Mouse (Mus musculus) intestine, embryonic 16.5 days (tissue): ENCODE results near the gene Mipol1. TPM values are rescaled to one million over a fixed set of nuclear protein-coding genes. Genes with fewer than 3 reads are reported as not detected.
"Not testable (repeated sequence)": the region's sequence is repeated elsewhere in the genome, so short reads cannot be mapped to it uniquely, and the experiment has no call there.

Experiments
- ATAC-seq: fragments of 200-750 bp; cut with Nextera tagmentation; 2 replicates; pipeline ENCODE4 v1.8.0; 2017; ENCODE audit warnings: moderate TSS enrichment, moderate library complexity
- H3K27ac ChIP-seq: fragments of 300-500 bp; sonication (generic); 2 replicates; pipeline ENCODE4 v1.5.1; 2014; ENCODE audit warnings: mild to moderate bottlenecking, low read length
- H3K27me3 ChIP-seq: fragments of 300-500 bp; sonication (generic); replicated peaks from 2 replicates; pipeline ENCODE4 v1.6.1; 2014; ENCODE audit warnings: low read length, control low read depth, mixed read lengths; ENCODE audit not compliant: control insufficient read depth, insufficient read depth
- H3K36me3 ChIP-seq: fragments of 300-500 bp; sonication (generic); 2 replicates; pipeline ENCODE4 v1.6.1; 2014; ENCODE audit warnings: low read length, control low read depth; ENCODE audit not compliant: control insufficient read depth, insufficient read depth
- H3K4me1 ChIP-seq: fragments of 300-500 bp; sonication (generic); 2 replicates; pipeline ENCODE4 v1.6.1; 2014; ENCODE audit warnings: low read length, control low read depth, mixed read lengths; ENCODE audit not compliant: control insufficient read depth, insufficient read depth
- H3K4me2 ChIP-seq: fragments of 300-500 bp; sonication (generic); 2 replicates; pipeline ENCODE4 v1.6.1; 2014; ENCODE audit warnings: low read depth, low read length, control low read depth
- H3K4me3 ChIP-seq: fragments of 300-500 bp; sonication (generic); 2 replicates; pipeline ENCODE4 v1.5.1; 2014; ENCODE audit warnings: mild to moderate bottlenecking, low read length
- H3K9ac ChIP-seq: fragments of 300-500 bp; sonication (generic); 2 replicates; pipeline ENCODE4 v1.6.1; 2014; ENCODE audit warnings: low read depth, low read length
- H3K9me3 ChIP-seq: fragments of 300-500 bp; sonication (generic); 2 replicates; pipeline ENCODE4 v1.6.1; 2016; ENCODE audit warnings: low read length, control low read depth; ENCODE audit not compliant: control insufficient read depth
- WGBS: fragments of 180-500 bp; shearing (Covaris S2); extraction: QIAGEN DNeasy Blood & Tissue Kit; methylation state at CpG from one replicate; pipeline ENCODE4 v1.1.7; 2014; 5-methylcytosine and 5-hydroxymethylcytosine counted together
- polyA plus RNA-seq: library from polyadenylated mRNA; unstranded; fragments of >200 nt; fragmentation: Nextera tagmentation; extraction: Ambion mirVana; gene quantifications from 2 replicates; pipeline ENCODE4 v1.2.1, GENCODE M21; 2015

The Mipol1 gene
- polyA plus RNA-seq, 1 experiment from 2014 or later, result 9.9 TPM

DNA sequence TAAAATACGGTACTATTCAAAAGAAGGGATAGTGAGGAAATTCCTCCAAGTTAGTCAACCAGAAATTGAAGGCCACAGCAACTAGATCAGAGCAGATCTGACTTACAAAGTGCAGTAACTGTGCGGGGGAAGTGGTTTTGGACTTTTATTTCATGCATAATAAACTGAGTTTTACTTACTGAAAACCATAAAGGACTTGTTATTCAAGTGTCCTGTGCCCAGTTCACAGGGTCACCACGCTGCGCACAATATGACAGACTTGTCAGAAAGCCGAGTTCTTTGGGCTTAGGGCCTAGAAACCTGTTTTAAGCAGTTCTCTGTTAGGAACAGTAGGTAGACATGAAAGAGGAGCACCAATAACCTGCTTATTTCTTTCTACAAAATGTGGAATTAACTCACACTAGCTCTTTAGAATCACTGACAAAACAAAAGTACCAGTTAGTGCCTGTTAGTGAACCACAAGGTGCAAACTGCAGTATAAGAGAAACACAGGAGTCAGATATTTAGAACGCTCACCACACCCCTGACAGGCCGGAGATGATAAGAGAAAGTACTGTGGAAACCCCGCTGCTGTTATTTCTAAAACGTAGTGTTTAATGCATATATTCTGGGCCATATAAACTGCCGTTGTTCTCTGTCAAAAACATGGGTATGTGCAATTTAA, 32.7 kb upstream of the Mipol1 start, which contains the start of gene Slc25a21:
TSS of gene Slc25a21 (minus strand) at position 110 of the 664 bp plus-strand sequence.
- Histone ChIP-seq H3K9ac (peak within 1 kb of the TSS; percentile 66), H3K27ac (no peak within 1 kb of the TSS), H3K27me3 (peaks cover 9% of the 10 kb centered on the region; the same call in 1 of the 2 replicates), H3K4me1 (peaks cover 4% of the 10 kb centered on the region; the same call in 1 of the 2 replicates), H3K4me3 (peak within 1 kb of the TSS; percentile 59), H3K36me3 (no peaks in the 10 kb centered on the region), H3K9me3 (no peaks in the 10 kb centered on the region), H3K4me2 (peak within 1 kb of the TSS; percentile 94)
- 0 out of 2 replicates have a peak, but pooled peaks have one; percentile 46 for ATAC-seq
- WGBS, result 71% methylated on average over 10 of the region's 10 CpGs

DNA sequence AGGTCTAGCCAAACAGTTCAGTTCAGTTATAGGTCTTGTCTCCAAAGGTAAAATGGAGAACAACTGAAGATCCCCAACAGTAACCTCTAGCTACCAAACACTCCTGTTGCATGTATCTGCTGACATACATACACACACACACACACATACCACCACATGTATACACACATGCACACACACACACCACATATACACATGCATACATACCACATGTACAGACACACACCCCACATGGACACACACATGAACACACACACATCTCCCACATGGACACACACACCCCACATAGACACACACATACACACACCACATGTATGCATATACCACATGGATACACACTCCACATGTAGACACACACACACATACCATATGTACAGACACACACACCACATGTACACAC, 32.0 kb upstream of the Mipol1 start:
- H3K9ac ChIP-seq, result no peak overlapping the region
- no peaks in the 10 kb centered on the region for H3K9me3 ChIP-seq
- no peak overlapping the region for H3K4me2 ChIP-seq
- H3K36me3 ChIP-seq, result no peaks in the 10 kb centered on the region
- no peak overlapping the region for H3K4me3 ChIP-seq
- no peak overlapping the region for H3K27ac ChIP-seq
- ATAC-seq, result no peak
- H3K27me3 ChIP-seq, result peaks cover 9% of the 10 kb centered on the region; the same call in 1 of the 2 replicates
- peaks cover 4% of the 10 kb centered on the region; the same call in 1 of the 2 replicates for H3K4me1 ChIP-seq

DNA sequence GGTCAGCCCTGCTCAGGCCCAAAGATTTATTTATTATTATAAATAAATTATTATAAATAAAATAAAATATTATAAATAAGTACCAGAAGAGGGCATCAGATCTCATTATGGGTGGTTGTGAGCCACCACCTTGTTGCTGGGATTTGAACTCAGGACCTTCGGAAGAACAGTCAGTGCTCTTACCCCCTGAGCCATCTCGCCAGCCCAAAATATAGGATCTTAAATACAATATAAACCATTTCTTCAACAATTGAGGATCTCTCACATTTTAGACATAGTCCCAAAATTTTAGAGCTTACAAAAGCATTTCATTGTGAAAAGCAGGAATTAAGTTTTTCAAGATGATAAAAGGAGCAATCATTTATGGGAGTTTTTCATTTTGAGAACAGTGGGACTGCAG, 30.8 kb upstream of the Mipol1 start:
- Histone ChIP-seq H3K36me3 (no peaks in the 10 kb centered on the region), H3K4me3 (no peak overlapping the region), H3K9me3 (no peaks in the 10 kb centered on the region), H3K27me3 (peaks cover 9% of the 10 kb centered on the region; the same call in 1 of the 2 replicates), H3K27ac (no peak overlapping the region), H3K9ac (no peak overlapping the region), H3K4me1 (peaks cover 4% of the 10 kb centered on the region; the same call in 1 of the 2 replicates), H3K4me2 (no peak overlapping the region)
- no peak for ATAC-seq
- WGBS, result 97% methylated on average over 2 of the region's 2 CpGs

DNA sequence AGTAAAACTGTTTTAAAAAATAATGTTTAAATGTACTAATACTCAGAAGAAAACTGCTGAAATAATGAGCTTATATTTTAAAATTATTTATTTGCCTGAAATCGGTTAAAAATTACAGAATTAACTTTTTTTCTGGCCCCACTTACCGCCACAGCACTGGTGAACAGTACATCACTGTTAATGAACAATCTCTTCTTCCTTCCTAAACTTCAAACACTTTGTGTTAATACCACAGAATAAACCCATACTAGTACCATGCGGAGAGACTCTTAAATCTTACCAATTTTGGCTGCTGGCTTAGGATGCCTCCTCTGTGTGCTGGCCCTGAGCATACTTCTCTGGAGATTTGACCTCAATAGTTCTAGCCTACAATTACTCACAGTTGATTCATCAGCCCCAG, 28.3 kb upstream of the Mipol1 start:
- Histone ChIP-seq H3K27me3 (peaks cover 5% of the 10 kb centered on the region; the same call in 1 of the 2 replicates), H3K4me3 (no peak overlapping the region), H3K36me3 (no peaks in the 10 kb centered on the region), H3K4me2 (no peak overlapping the region), H3K9ac (no peak overlapping the region), H3K4me1 (peaks cover 3% of the 10 kb centered on the region; the same call in 1 of the 2 replicates), H3K9me3 (no peaks in the 10 kb centered on the region), H3K27ac (no peak overlapping the region)
- WGBS, result 92% methylated on average over 3 of the region's 3 CpGs
- no peak for ATAC-seq

DNA sequence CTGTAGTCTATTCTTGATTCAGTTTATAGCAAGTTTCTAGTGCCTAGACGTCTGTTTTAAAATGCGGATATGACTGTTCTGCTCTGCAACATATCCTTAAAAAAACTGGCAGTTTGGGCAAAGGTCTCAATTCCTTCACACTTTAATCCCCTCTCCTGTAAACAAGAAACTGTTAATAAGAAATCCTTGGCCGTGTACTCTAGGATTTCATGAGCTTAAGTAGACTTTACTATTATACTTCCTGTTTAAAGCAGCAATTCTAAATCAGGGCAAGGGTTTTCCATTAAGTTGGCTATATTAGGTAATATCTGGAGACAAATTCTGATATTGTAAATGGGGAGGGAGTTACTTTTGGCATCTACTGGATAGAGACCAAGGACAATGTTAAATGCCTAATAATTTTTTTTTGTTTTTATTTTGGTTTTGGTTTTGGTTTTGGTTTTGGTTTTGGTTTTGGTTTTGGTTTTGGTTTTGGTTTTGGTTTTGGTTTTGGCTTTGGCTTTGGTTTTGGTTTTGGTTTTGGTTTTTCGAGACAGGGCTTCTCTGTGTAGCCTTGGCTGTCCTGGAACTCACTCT, 25.9 kb upstream of the Mipol1 start:
- no peak for ATAC-seq
- Histone ChIP-seq H3K4me2 (no peak overlapping the region), H3K9me3 (no peaks in the 10 kb centered on the region), H3K27me3 (0 out of 2 replicates have a peak, but pooled peaks cover 2% of the 10 kb centered on the region), H3K9ac (no peak overlapping the region), H3K27ac (no peak overlapping the region), H3K4me3 (no peak overlapping the region), H3K4me1 (no peaks in the 10 kb centered on the region), H3K36me3 (no peaks in the 10 kb centered on the region)
- WGBS, result 73% methylated on average over 4 of the region's 4 CpGs

DNA sequence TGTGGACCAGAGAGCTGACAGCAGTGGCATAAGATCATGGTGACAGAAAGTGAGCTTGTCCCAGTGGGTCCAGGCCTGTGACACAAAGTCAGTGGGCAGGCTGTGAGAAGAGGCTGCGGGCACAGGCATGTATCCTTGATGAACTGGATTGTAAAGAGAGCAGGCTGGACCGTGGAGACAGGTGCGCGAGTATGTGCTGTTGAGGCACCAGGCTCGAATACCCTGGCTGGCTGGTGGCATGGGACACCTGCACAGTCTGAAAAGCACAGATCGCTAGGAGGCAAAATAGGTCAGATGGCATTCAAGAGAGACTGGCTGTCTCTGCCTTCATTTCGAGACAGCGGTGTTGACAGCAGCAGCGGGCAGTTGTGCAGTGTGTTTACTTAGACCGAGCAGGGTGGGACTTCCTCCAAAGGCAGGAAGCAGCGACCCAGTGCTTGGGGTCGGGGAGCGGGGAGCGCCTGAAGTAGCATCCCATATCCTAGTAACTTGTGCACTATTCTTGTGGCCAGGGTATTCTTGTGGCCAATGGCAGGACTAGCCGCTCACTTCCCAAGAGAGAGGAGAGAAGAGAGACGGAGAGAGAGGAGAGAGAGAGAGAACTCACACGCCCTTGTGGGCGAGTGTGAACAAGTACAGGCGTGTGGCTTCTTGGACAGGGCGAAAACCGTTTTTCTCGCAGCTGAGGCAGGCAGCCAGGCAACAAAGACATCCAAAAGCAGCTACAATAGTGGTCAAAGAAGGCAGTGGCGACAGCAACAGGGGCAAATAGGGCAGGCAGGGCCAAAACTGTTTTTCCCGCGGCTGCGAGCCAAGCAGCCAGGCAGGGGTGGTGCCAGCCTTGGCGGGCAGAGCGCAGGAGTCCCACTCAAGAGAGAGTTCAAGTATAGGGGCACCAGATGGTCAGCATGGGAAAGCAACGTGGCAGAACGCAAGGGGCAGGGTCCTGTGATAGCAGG, 18.6 kb upstream of the Mipol1 start:
- H3K9ac ChIP-seq, result peak overlapping the region; percentile 64
- no peaks in the 10 kb centered on the region for H3K9me3 ChIP-seq
- peak; percentile 78 for ATAC-seq
- H3K36me3 ChIP-seq, result no peaks in the 10 kb centered on the region
- H3K27ac ChIP-seq, result no peak overlapping the region
- no peaks in the 10 kb centered on the region for H3K27me3 ChIP-seq
- WGBS, result 5% methylated on average over 30 of the region's 30 CpGs
- H3K4me2 ChIP-seq, result peak overlapping the region; percentile 93
- peaks cover 3% of the 10 kb centered on the region; the same call in 1 of the 2 replicates for H3K4me1 ChIP-seq
- H3K4me3 ChIP-seq, result peak overlapping the region; percentile 56

DNA sequence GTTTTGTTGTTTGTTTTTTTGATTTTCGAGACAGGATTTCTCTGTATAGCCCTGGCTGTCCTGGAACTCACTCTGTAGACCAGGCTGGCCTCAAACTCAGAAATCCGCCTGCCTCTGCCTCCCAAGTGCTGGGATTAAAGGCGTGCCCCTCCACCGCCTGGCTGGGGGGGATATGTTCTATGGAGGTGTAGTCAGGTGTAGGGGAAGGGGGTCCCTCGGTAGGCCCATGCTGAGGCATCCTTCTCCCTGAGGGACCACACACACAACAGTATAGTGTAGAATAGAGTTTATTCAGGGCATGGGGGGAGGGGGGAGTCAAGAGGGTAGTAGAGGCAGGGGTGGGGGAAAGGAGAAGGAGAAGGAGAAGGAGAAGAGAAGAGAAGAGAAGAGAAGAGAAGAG, 17.8 kb upstream of the Mipol1 start:
- H3K9ac ChIP-seq, H3K36me3 ChIP-seq, H3K4me2 ChIP-seq, H3K27ac ChIP-seq, ATAC-seq, H3K4me1 ChIP-seq, H3K27me3 ChIP-seq, H3K9me3 ChIP-seq, H3K4me3 ChIP-seq: not testable (repeated sequence)
- WGBS, result 86% methylated on average over 5 of the region's 5 CpGs

DNA sequence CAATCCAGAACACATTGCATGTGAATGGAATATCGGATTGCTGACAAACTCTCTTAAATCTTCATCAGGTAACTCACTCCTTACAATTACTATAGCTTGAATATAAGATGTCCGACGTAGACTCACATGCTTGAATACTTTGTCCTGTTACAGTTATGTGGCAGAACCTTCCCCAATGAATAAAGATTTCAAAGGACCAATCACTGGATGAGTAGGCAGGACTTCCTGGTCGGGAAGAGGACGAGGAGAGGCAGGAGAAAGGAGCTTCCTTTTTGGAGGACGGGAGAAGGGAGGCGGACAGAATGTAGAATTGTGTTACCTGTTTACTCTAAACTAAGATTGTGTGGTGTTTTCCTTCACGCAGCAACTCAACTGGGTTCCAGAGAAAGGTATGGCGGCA, 3.8 kb upstream of the Mipol1 start:
- ATAC-seq, result no peak
- WGBS, result 88% methylated on average over 9 of the region's 9 CpGs
- Histone ChIP-seq H3K27ac (no peak overlapping the region), H3K27me3 (no peaks in the 10 kb centered on the region), H3K36me3 (no peaks in the 10 kb centered on the region), H3K9me3 (no peaks in the 10 kb centered on the region), H3K4me1 (peaks cover 3% of the 10 kb centered on the region), H3K9ac (no peak overlapping the region), H3K4me2 (no peak overlapping the region), H3K4me3 (no peak overlapping the region)

DNA sequence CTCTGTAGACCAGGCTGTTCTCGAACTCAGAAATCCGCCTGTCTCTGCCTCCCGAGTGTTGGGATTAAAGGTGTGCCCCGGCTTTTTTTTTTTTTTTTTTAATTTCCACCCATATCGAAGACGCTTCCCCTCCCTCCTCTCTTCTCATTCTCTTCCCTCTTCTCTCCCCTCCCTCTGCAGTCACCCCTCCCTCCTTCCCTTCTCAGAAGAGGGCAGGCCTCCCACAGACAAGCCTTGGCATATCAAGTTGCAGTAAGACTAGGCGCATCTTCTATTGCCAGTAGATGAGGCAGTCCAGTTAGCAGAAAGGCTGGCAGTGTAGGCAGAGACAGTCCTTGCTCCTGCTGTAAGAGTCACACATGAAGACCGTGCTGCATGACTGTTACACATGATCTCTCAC, 2.5 kb upstream of the Mipol1 start:
- no peak overlapping the region for H3K4me2 ChIP-seq
- H3K9me3 ChIP-seq, result no peaks in the 10 kb centered on the region
- ATAC-seq, result no peak
- H3K4me3 ChIP-seq, result no peak overlapping the region
- peaks cover 6% of the 10 kb centered on the region for H3K4me1 ChIP-seq
- H3K9ac ChIP-seq, result no peak overlapping the region
- no peaks in the 10 kb centered on the region for H3K27me3 ChIP-seq
- 91% methylated on average over 6 of the region's 8 CpGs for WGBS
- H3K36me3 ChIP-seq, result no peaks in the 10 kb centered on the region
- no peak overlapping the region for H3K27ac ChIP-seq
